Mouse (Mus musculus): ENCODE results near the gene Zhx3.

Gene Zhx3

DNA sequence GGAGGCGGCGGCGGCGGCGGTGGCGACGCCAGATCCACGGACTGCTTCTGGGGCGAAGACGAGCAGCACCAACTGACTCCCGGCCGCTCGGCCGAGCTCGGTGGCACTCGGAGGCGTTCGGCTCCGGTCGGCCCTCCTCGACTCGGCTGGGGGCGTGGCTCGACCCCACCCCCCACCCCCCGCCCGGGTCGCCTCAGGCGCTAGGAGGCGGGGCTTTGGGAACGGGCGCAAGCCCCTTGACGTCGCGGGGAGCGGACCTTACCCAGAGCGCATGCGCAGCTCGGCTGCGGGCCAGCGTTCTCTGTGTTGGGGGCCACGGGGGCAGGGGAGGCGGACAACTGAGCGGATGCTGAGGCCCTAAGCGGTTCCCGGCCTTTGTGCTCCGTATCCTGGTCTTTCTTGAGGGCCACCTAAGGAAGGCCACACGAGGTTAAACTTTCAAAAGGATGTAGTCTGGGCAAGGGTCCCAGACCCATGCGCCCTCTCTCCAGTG lies at the start of gene Zhx3:
Gene Zhx3, minus strand, starts transcription at position 109 of the 493 bp plus-strand sequence.
- DNase-seq (ENCODE audit: low spot score): no peak

DNA sequence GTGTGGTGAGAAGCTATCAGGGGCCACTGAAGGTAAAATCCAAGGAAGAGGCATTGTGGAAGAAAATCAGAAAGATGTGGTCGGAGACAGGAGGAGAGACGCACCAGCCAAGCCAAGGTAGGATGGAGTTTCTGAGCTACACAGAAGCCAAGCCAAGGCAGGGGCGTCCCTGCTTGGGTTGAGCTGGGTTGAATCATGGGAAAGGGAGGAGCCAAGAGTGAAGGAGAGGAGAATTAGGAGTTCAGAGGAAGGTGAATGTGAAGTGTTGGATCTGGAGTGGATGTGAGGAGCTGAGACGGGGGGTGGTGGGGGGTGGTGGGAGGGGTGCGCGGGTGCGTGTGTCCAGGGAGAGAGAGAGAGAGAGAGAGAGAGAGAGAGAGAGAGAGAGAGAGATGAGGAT lies 48.5 kb upstream of the Zhx3 start:
- DNase-seq (ENCODE audit: low spot score): no peak

DNA sequence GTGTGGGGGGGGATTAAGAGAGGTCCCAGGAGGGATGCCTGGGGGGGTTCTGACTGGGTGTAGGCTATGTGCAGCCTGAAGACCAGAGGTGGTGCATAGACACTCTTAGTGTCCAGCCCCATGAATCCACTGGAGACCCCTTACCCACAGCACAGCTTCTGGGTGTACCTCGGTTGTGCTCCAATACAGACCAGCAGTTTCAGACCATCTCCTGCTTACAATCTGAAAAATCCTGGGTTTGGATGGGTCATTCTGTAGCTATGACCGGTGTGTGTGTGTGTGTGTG lies 46.1 kb upstream of the Zhx3 start:
- no peak for DNase-seq (ENCODE audit: low spot score)

DNA sequence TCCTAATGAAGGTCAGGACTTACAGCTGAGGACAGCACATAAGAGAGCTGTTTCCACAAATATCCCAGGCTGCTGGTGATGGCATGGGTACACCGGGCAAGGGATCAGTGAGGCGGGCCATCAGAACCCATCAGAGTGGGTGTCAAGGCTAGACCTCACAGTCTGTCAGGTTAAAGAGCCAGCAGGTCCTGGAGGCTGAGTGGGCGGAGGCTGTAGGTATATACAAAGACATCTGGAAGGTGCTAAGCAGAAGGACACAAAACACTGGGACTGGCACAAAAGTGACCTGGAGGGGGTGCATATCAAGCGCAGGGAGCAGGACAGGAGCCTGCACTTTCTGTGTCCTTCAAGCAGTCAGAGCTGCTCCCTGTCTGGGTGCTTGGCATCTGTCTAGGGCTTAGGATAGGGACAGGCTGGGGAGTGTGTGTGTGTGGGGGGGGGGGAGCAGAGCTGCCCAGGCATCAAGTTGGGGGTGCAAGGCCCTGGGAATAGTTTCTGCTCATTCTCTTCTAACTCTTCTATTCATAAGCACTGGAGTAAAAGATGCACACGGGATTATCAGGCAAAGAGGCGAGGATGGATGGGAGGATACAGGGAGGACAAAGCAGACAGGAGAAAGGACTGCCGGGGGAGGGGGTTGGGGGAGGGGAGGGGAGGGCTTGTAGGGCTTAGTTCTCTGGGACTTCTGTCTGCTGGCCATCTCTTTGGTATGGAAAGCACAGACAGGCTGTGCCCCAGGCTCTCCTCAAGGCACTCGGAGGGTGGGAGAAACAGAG lies 45.5 kb upstream of the Zhx3 start:
- no peak for DNase-seq (ENCODE audit: low spot score)

DNA sequence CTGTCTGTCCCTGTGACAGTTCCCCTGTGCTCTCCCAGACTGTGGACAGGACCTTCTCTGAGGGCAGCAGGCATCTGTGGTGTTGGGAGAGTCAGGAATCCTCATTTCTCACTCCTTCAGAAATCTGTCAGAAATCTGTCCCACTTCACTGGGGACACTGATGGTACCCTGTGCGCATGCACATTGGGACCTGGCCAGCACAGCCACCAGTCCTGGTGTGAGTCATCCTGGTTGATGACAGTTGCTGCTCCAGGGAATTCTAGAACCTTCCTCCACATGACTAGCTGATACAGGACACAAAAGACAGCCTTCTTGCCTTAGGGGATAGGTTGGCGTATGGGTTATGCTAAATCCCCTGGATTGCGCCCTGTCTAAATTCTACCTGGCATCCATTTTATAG lies 44.5 kb upstream of the Zhx3 start:
- no peak for DNase-seq (ENCODE audit: low spot score)

DNA sequence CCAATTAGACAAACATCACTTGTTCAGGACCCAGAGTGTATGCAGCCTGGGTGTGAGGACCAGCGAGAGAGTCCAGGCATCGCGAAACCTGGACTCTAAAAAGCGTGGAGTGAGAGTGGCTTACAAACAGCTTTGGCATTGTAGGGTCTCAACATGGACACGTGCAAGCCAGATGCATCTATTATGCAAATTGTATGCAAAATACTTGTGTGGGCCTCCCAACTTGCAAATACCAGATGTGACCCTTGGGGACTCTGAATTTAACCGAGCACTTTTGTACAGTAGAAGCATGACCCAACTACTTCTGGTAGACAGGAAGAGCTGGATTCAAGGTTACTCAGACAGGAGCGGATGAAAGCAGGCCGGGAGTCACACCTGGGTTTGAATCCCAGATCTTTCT lies 43.9 kb upstream of the Zhx3 start:
- DNase-seq (ENCODE audit: low spot score): no peak

DNA sequence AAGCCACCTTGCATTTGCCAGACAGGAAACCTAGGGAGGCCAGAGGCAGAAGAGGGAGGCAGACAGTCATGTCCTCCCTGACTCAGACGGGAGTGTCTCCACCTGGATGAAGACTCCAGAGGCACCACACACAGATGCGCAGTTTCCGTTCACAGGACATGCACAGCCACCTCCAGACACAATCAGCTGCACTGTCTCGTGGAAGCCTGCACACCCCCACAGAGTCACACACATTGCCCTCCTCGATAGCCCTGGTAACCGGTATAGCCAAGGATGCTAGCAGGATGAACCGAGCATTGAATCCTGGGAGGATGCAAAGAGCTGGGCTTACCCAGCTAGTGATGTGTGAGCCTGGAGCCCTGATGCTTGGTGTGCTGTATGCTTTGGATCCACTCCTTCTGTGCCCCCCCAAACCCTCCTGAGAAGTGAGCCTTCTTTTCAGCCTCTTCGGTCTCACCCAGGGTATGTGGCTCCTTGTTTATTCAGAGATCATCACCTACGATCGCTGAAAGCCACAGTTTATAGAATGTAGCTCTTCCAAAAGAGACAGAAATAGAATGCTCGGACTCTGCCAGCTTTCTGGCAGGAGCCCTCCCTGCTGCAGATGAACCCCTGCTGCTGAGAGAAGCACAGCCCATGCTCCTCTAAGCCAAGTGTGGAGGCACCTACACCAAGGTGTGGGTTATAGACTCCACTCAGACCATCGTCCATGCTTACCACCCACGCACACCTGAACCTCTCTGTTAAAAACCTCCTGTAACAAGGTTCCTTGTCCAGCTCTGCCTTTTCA lies 43.2 kb upstream of the Zhx3 start:
- DNase-seq (ENCODE audit: low spot score): no peak

DNA sequence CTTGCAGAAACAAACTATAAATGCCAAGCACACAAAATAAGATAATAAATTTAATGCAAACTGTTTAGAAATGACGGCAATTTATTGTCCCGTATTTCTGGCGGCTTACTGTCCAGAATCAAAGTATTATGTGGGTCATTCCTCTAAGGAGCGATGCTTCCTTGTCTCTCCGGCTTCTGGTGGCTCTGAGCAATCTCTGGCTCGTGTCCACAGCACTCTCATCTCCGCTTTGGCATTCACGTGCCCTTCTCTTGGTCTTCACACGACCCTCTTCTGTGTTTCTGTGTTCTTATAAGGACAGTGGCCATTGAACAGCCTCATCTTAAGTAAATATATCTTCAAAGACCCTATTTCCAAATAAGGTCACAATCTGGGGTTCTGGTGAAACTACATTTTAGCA lies 41.9 kb upstream of the Zhx3 start:
- DNase-seq (ENCODE audit: low spot score): no peak

DNA sequence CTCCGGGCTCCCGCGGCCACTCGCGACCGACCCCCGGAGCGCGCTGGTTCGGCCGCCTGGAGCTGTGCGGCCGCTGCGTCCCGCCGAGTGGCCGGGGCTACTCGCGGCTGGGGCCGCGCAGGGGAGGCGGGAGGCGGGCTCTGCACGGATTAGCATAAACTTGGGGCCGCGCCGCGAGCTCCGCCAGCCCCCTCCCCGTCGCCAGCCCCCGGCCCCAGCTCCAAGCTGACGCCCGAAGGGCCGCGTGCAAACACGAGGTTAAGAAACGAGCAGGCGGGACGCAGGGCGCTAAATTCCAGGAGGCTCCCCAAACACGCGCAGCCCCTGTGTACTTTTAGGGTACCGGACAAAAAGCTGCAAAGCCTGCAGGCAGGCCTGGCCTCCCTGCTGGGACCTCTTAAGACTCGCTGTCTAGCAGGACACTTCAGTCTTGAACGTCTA lies 39.5 kb upstream of the Zhx3 start, which contains the start of gene Emilin3:
Gene Emilin3, minus strand, starts transcription at position 98 of the 441 bp plus-strand sequence.
- no peak for DNase-seq (ENCODE audit: low spot score)

DNA sequence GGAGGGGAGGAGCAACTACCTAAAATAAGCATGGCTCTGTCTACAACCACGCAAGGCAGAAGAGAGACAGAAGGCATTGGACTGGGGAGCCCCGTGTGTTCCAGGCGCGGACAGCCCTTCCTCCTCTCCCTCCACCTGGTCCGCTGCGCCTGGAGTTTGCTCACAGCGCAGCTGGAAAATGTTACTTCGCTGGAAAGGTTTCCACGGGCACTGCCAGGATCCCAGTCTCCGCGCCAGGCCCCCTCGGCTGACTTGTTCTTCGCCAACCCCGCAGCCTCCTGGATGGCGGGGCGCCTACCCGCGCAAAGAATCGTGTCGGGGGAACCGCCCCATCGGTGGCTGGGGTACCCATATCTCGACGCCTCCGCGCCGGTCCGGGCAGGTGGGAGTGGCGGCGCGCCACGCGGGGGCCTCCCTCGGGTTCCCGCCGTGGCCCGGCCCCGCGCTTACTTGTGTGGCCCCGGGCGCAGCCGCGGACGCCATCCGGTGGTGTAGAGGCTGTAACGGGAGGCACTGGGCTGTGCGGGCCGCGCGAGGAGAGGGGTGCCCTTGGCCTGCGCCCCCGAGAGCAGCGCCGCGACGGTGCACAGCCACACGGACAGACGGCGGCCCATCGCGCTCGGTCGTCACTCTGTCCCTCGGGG lies 38.9 kb upstream of the Zhx3 start:
- no peak for DNase-seq (ENCODE audit: low spot score)

DNA sequence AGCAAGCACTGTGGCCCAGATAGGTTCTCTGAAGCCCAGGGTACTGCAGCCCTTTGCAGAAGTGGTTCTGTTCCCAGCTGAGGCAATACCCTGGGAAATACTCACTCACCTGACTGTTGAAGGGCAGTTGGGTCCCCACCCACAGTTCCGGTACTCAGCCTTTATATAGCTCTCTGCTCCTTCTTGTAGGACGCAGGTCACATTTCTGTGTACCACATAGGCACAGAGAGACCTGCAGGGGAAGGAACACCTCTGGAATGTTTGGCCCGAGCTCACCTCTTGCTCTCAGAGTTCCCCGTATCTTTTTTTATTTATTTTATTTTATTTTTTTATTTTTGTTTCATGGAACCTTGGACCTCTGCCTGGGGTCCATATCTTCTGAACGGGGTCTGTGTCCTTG lies 37.8 kb upstream of the Zhx3 start:
- no peak for DNase-seq (ENCODE audit: low spot score)

DNA sequence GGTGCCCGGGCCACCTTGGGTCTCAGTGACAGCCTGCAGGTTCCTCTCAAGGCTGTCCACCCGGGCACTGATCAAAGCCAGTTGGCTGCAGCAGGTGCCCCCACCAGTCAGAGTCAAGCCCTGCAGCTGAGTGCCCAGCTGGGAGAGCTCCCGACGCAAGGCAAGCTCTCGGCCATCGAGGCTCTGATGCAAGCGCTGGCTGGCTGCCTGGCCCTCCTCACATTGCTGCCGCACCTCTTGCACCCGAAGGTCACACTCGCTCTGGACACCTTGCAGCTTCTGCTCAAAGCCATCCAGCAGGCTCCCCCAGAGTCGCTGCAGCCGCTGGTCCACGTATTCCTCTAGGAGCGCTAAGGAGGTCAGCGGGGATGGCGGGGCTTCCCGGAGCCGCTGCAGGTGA lies 35.8 kb upstream of the Zhx3 start:
- DNase-seq (ENCODE audit: low spot score): no peak

DNA sequence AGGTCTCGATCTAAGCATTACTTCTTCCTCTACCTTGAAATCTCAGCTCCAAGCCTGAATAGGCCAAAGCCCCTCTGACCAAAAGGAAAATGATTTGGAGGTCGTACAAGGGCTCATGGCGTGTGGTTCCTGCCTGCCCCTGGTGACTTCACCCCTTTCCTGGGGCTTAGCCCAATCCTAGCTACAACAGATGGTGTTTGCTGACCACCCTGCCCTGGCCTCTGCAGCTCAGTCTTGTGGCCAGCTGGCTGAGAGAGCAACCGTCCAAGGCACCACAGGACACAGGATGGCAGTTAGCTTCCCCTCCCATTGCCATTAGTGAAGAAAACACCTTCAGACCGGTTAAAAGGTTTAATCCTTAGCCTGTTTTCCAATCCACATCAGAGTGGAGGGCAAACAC lies 33.3 kb upstream of the Zhx3 start:
- no peak for DNase-seq (ENCODE audit: low spot score)

DNA sequence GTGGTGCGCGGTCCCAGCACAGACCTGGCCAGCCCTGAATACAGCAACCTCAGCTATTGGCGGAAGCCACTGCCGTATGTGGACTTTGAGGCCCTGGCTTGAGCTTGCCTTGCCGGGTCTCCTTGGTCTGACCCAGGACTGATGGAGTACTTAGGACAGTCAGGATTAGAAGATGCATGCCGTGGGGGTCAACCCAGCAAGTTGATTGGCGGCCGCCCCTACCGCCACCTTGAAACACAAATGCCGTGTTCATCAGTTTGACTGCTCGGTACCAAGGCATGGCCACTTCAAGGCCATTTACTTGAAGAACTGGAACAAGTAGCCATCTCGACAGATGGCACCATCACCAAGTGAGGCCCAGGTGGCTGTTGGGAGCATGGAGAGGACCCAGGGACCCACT lies 32.5 kb upstream of the Zhx3 start:
- no peak for DNase-seq (ENCODE audit: low spot score)

DNA sequence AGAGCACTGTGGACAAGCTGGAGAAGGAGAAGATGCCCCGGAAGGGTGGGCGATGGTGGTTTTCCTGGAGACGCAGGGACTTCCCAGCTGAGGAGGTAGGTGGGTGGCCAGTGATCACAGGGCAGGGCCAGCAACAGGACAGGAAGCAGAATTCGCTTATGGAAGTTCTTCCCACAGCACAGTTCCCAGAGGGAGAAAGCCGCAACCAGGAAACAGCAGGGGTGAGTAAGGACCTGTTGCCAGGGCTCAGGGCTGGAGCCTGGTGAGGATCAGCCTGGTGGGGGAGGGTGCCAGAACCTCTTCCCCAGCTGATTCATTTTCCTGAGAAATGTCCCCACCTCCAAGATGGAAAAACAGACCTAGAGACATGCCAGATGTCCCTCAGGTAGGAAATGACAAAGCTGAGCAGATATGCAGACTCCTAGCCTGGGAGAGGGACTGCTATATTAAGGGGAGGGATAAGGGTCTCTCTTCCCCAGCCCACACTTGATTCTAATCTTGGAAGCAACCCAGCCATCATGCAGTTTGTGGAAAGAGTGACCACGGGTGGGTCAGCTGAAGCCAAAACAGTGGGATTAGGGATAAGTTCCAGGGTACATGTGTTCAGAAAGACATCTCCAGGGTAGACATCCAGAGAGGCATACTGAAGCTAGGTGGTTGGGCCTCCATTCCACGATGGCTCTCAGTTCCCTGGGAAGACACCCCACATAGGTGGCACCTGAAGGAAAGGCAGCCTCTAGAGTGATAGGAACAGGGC lies 29.0 kb upstream of the Zhx3 start:
- DNase-seq (ENCODE audit: low spot score): no peak

DNA sequence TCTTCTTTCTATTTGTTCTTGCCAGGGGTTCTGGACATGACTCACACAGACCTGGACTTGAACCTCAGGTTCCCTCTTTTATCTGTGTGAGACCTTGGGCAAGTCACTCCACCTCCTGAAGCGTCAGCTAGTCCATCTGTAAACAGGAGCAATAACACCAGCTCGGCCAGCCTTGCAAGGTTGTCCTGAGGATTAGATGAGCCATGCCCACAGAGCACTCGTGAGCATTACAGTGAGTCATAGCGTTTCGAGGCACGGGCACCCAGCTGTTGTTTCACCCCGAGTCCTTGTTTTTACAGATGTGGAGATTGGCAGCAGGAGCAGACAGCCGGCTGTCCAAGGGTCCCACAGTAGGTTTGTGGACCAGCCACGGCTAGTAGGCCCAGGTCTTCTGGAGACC lies 18.9 kb upstream of the Zhx3 start:
- no peak for DNase-seq (ENCODE audit: low spot score)

DNA sequence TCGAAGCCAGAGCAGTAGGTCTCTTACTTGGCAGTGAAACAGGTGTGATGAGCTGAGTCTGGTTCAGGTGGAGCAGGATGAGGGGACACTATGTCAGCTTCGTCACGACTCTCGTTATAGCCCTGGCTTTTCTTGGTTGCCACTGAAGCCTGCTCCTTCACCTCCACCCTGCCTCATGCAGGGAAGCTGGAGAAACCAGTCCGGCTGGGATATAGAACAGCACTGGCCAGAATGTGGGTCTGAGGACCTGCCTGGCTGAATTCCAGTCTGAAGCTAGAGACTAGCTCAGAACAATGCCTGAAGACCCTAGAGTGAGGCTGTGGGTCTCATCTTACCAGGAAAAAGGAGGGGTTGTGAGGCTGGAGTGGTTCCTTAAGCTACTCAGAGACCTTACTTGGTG lies 18.2 kb upstream of the Zhx3 start:
- no peak for DNase-seq (ENCODE audit: low spot score)

DNA sequence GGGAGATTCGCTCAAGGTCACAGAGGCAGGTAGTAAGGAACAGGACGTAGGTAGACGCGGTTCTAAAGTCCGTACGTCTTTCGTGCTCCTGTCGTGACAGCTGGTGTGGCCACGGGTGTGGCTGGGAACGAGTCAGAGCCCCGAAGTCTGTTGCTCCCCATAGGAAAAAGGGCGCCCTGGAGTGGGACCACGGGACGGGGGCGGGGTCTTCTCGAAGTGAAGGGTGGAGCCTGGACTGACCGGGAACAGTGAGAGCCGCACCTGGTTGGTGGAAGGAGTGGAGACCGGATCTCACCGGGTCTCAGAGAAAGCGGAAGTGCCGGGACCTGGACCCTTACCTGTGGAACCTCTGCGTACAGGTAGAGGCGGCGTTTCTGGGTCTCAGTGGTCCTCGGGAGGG lies 15.1 kb upstream of the Zhx3 start:
- no peak for DNase-seq (ENCODE audit: low spot score)

DNA sequence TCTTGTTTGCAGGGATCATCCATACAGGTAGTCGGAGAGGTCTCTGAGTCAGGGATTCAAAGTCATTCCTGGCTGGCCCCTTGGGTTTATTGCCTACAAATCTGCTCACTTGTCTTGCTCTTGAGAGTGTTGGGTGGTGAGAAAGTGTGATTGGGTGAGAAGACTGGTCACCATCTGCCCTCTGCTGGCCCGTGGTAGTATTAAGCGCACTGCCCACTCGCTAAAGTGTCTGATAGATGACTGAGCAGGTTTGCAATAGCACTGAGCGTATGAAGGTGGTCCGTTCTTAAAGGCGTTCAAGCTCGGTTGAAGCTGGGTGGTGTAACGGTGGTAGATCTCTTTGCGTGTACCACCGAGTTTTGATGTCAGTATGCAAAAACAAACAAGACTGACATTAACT lies 14.5 kb upstream of the Zhx3 start:
- peak; percentile 87 for DNase-seq (ENCODE audit: low spot score)

DNA sequence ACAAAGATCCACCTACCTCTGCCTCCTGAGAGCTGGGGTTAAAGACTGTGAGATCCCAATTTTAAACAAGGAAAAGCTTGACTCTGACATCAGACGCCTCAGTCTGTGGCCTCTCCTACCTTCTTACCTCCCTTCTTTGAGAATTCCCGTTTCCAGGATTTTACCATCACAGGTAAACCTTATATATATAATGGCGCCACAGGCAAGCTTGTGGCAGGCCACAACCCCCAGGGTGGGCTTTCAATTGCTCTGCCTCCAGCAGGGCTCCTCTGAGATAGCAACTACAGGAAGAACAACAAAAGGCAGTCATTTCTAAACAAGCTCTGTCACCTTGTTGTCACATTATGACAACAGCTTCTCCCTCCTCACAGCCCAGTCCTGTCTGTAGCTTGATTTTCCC lies 13.4 kb upstream of the Zhx3 start:
- DNase-seq (ENCODE audit: low spot score): no peak

DNA sequence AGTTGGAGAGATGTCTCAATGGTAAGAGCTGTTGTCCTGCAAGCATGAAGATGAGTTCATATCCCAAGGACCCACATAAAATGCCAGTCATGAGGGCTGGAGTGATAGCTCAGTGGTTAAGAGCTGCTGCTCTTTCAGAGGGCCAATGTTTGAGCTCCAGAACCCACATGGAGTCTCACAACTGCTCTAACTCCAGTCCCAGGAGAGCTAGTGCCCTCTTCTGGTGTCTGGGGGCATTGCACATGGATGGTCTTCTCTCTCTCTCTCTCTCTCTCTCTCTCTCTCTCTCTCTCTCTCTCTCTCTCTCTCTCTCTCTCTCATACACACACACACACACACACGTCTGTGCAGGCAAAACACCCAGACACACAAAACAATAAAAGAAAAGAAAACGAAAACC lies 12.0 kb upstream of the Zhx3 start:
- DNase-seq (ENCODE audit: low spot score): no peak

DNA sequence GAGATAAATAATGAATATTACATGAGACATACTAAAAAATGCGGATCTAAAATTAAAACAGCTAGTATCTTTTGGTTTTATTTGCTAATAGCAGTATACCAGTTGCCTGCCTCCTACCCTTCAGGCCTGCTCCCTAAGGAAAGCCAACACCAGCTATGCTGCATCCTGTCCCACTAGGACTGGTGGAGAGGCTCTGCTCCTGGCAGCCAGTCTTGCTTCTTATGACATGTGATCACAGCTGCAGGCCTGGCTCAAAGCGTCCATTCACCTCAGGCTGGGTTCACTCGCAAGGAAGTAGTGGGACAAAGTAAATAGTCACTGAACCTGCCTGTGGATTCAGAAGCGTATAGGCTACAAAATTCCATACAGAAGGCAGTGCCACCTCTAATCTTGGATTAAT lies 11.1 kb upstream of the Zhx3 start:
- no peak for DNase-seq (ENCODE audit: low spot score)
